Mouse (Mus musculus) embryonic facial prominence, embryonic 13.5 days (tissue): ENCODE results near the gene Fam193a. TPM values are rescaled to one million over a fixed set of nuclear protein-coding genes. Genes with fewer than 3 reads are reported as not detected.

Source experiments
- ATAC-seq: fragments of 200-750 bp; cut with Nextera tagmentation; 2 replicates; pipeline ENCODE4 v1.8.0; 2017; ENCODE audit warnings: low read depth; ENCODE audit not compliant: insufficient number of reproducible peaks, insufficient read depth, low FRiP score, low TSS enrichment
- H3K27ac ChIP-seq: fragments of 300-500 bp; sonication (generic); 2 replicates; pipeline ENCODE4 v1.5.1; 2015; ENCODE audit warnings: moderate library complexity, mild to moderate bottlenecking, inconsistent platforms
- H3K27me3 ChIP-seq: fragments of 300-500 bp; sonication (generic); 2 replicates; pipeline ENCODE4 v1.6.1; 2015; ENCODE audit warnings: mild to moderate bottlenecking, inconsistent platforms
- H3K36me3 ChIP-seq: fragments of 300-500 bp; sonication (generic); 2 replicates; pipeline ENCODE4 v1.6.1; 2015; ENCODE audit warnings: mild to moderate bottlenecking, inconsistent platforms
- H3K4me1 ChIP-seq: fragments of 300-500 bp; sonication (generic); 2 replicates; pipeline ENCODE4 v1.6.1; 2015; ENCODE audit warnings: inconsistent platforms
- H3K4me2 ChIP-seq: fragments of 300-500 bp; sonication (generic); 2 replicates; pipeline ENCODE4 v1.6.1; 2015; ENCODE audit warnings: moderate library complexity, mild to moderate bottlenecking, inconsistent platforms
- H3K4me3 ChIP-seq: fragments of 300-500 bp; sonication (generic); 2 replicates; pipeline ENCODE4 v1.5.1; 2015; ENCODE audit warnings: mild to moderate bottlenecking, inconsistent platforms
- H3K9ac ChIP-seq: fragments of 300-500 bp; sonication (generic); 2 replicates; pipeline ENCODE4 v1.6.1; 2015; ENCODE audit warnings: mild to moderate bottlenecking, inconsistent platforms
- H3K9me3 ChIP-seq: fragments of 300-500 bp; sonication (generic); 2 replicates; pipeline ENCODE4 v1.6.1; 2016; ENCODE audit warnings: inconsistent platforms
- WGBS: fragments of 180-500 bp; shearing (Covaris S2); methylation state at CpG from one replicate; pipeline ENCODE4 v1.1.7; 2015; ENCODE audit warnings: mixed read lengths; 5-methylcytosine and 5-hydroxymethylcytosine counted together
- polyA plus RNA-seq: library from polyadenylated mRNA; unstranded; fragments of >200 nt; fragmentation: Nextera tagmentation; extraction: Ambion mirVana; gene quantifications from 2 replicates; pipeline ENCODE4 v1.2.1, GENCODE M21; 2015

Gene Fam193a
- polyA plus RNA-seq, 1 experiment from 2014 or later: 17.7 TPM

GRCm38 (mm10) chr5:34393251-34393650 lies 23.5 kb downstream of the Fam193a start:
- H3K4me1 ChIP-seq: 0 out of 2 replicates have a peak, but pooled peaks cover 2% of the 10 kb centered on the region
- 91% methylated on average over 8 of the region's 8 CpGs for WGBS
- no peak for ATAC-seq
- no peak overlapping the region for H3K27ac ChIP-seq
- no peak overlapping the region for H3K4me2 ChIP-seq
- no peaks in the 10 kb centered on the region for H3K9me3 ChIP-seq
- no peak overlapping the region for H3K9ac ChIP-seq
- H3K36me3 ChIP-seq: no peaks in the 10 kb centered on the region
- H3K4me3 ChIP-seq: no peak overlapping the region
- no peaks in the 10 kb centered on the region for H3K27me3 ChIP-seq

- Histone ChIP-seq H3K36me3 (no peaks in the 10 kb centered on the region), H3K4me1 (0 out of 2 replicates have a peak, but pooled peaks cover 3% of the 10 kb centered on the region), H3K27ac (no peak overlapping the region), H3K4me2 (no peak overlapping the region), H3K27me3 (no peaks in the 10 kb centered on the region), H3K9me3 (no peaks in the 10 kb centered on the region), H3K9ac (no peak overlapping the region), H3K4me3 (no peak overlapping the region)
- 92% methylated on average over 1 of the region's 1 CpGs for WGBS
- no peak for ATAC-seq
These were observed 25.6 kb downstream of the Fam193a start for GRCm38 (mm10) chr5:34395347-34395746.

- no peak overlapping the region for H3K4me2 ChIP-seq
- H3K4me1 ChIP-seq: 0 out of 2 replicates have a peak, but pooled peaks cover 3% of the 10 kb centered on the region
- H3K36me3 ChIP-seq: no peaks in the 10 kb centered on the region
- no peak overlapping the region for H3K9ac ChIP-seq
- ATAC-seq: no peak
- H3K27ac ChIP-seq: no peak overlapping the region
- no peaks in the 10 kb centered on the region for H3K9me3 ChIP-seq
- H3K4me3 ChIP-seq: no peak overlapping the region
- H3K27me3 ChIP-seq: no peaks in the 10 kb centered on the region
- 82% methylated on average over 2 of the region's 2 CpGs for WGBS
These were observed 26.3 kb downstream of the Fam193a start for GRCm38 (mm10) chr5:34395850-34396540.

- no peaks in the 10 kb centered on the region for H3K9me3 ChIP-seq
- 94% methylated on average over 2 of the region's 2 CpGs for WGBS
- ATAC-seq: no peak
- no peaks in the 10 kb centered on the region for H3K36me3 ChIP-seq
- no peak overlapping the region for H3K4me2 ChIP-seq
- H3K27ac ChIP-seq: no peak overlapping the region
- no peak overlapping the region for H3K4me3 ChIP-seq
- H3K27me3 ChIP-seq: no peaks in the 10 kb centered on the region
- H3K9ac ChIP-seq: no peak overlapping the region
- peaks cover 8% of the 10 kb centered on the region; the same call in 1 of the 2 replicates for H3K4me1 ChIP-seq
These were observed 28.1 kb downstream of the Fam193a start for GRCm38 (mm10) chr5:34397866-34398265.

GRCm38 (mm10) chr5:34398326-34398725 lies 28.6 kb downstream of the Fam193a start:
- no peaks in the 10 kb centered on the region for H3K9me3 ChIP-seq
- H3K36me3 ChIP-seq: no peaks in the 10 kb centered on the region
- no peak overlapping the region for H3K9ac ChIP-seq
- no peak overlapping the region for H3K4me3 ChIP-seq
- no peak overlapping the region for H3K4me2 ChIP-seq
- WGBS: 76% methylated on average over 1 of the region's 1 CpGs
- peaks cover 8% of the 10 kb centered on the region; the same call in 1 of the 2 replicates for H3K4me1 ChIP-seq
- H3K27me3 ChIP-seq: no peaks in the 10 kb centered on the region
- H3K27ac ChIP-seq: no peak overlapping the region
- no peak for ATAC-seq

GRCm38 (mm10) chr5:34407366-34407918 lies 37.7 kb downstream of the Fam193a start:
- Histone ChIP-seq H3K9ac (no peak overlapping the region), H3K36me3 (peaks cover 8% of the 10 kb centered on the region; the same call in 1 of the 2 replicates), H3K4me3 (no peak overlapping the region), H3K27ac (no peak overlapping the region), H3K9me3 (no peaks in the 10 kb centered on the region), H3K27me3 (no peaks in the 10 kb centered on the region), H3K4me2 (no peak overlapping the region), H3K4me1 (peaks cover 4% of the 10 kb centered on the region)
- WGBS: 86% methylated on average over 6 of the region's 6 CpGs
- no peak for ATAC-seq

- 78% methylated on average over 1 of the region's 1 CpGs for WGBS
- H3K36me3 ChIP-seq: peaks cover 10% of the 10 kb centered on the region
- H3K27me3 ChIP-seq: no peaks in the 10 kb centered on the region
- no peak overlapping the region for H3K27ac ChIP-seq
- H3K4me2 ChIP-seq: no peak overlapping the region
- peaks cover 4% of the 10 kb centered on the region for H3K4me1 ChIP-seq
- no peak for ATAC-seq
- no peak overlapping the region for H3K9ac ChIP-seq
- H3K4me3 ChIP-seq: no peak overlapping the region
- H3K9me3 ChIP-seq: no peaks in the 10 kb centered on the region
These were observed 39.3 kb downstream of the Fam193a start for GRCm38 (mm10) chr5:34409002-34409401.

GRCm38 (mm10) chr5:34410819-34411218 lies 41.1 kb downstream of the Fam193a start:
- Histone ChIP-seq H3K36me3 (peaks cover 10% of the 10 kb centered on the region), H3K27me3 (no peaks in the 10 kb centered on the region), H3K27ac (no peak overlapping the region), H3K4me3 (no peak overlapping the region), H3K4me1 (peaks cover 4% of the 10 kb centered on the region), H3K9me3 (no peaks in the 10 kb centered on the region), H3K9ac (no peak overlapping the region), H3K4me2 (no peak overlapping the region)
- no peak for ATAC-seq
- WGBS: 81% methylated on average over 4 of the region's 4 CpGs

- WGBS: 83% methylated on average over 2 of the region's 2 CpGs
- ATAC-seq: no peak
- H3K9ac ChIP-seq: no peak overlapping the region
These were observed 44.2 kb downstream of the Fam193a start for GRCm38 (mm10) chr5:34413921-34414320.

GRCm38 (mm10) chr5:34417251-34418008 lies 47.7 kb downstream of the Fam193a start:
- Histone ChIP-seq H3K36me3 (peaks cover 43% of the 10 kb centered on the region), H3K9me3 (no peaks in the 10 kb centered on the region), H3K4me3 (no peak overlapping the region), H3K9ac (no peak overlapping the region), H3K27ac (no peak overlapping the region), H3K4me2 (no peak overlapping the region), H3K27me3 (no peaks in the 10 kb centered on the region), H3K4me1 (no peaks in the 10 kb centered on the region)
- WGBS: 95% methylated on average over 3 of the region's 3 CpGs
- ATAC-seq: no peak

More at GRCm38 (mm10) chr5:34413921-34414320, 44.2 kb downstream of the Fam193a start:
- Histone ChIP-seq H3K4me2 (no peak overlapping the region), H3K9me3 (no peaks in the 10 kb centered on the region), H3K27me3 (no peaks in the 10 kb centered on the region), H3K27ac (no peak overlapping the region), H3K4me3 (no peak overlapping the region), H3K4me1 (peaks cover 4% of the 10 kb centered on the region), H3K36me3 (peaks cover 21% of the 10 kb centered on the region)

GRCm38 (mm10) chr5:34419188-34419587 lies 49.5 kb downstream of the Fam193a start:
- H3K36me3 ChIP-seq: peaks cover 48% of the 10 kb centered on the region
- no peak overlapping the region for H3K4me3 ChIP-seq
- no peaks in the 10 kb centered on the region for H3K9me3 ChIP-seq
- H3K9ac ChIP-seq: no peak overlapping the region
- WGBS: 86% methylated on average over 1 of the region's 1 CpGs
- no peak for ATAC-seq
- no peak overlapping the region for H3K4me2 ChIP-seq
- no peaks in the 10 kb centered on the region for H3K4me1 ChIP-seq
- no peak overlapping the region for H3K27ac ChIP-seq
- H3K27me3 ChIP-seq: no peaks in the 10 kb centered on the region
